Mouse (Mus musculus): ENCODE data around the gene Gmppa.

Gene Gmppa

DNA sequence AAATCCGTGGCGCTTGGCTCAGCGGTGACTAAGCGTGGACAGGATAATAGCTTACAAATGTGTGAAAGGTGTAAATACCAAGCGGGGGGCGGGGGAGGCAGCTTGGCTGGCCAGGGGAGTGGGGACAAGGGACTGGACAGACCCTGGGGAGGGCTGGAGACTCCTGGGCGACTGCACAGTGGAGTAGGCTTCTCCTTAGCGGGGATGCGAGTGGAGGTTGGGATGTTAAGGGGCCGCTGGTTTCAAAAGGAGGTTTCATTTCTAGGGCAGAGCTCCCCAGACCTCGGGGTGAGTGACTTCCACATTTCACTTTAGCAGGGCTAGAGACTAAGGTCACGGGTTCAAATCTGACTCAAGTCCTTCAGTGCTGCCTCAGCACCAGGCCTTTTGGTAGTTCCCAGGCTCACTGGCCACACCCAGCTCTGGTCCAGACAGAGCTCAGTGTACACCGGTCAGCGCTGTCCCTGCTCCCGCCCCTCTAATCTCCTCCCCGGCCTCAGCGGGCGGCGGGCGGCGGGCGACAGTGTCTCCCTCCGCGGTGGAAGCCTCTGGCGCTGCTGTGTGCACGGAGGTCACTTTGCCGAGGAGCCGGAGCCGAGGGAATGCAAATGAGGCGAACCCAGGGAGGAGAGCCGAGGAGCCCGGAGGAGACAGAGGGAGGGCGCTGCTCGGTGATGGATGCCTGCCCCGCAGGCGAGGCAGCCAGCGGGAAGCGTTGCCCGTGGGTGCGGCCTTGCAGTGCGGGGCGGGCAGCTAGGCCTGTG lies 22.5 kb downstream of the Gmppa start:
- TF ChIP-seq GATA4 (IDR thresholded peaks at IDR 0.05; ENCODE audit: insufficient replicate concordance, low read length): no peak

DNA sequence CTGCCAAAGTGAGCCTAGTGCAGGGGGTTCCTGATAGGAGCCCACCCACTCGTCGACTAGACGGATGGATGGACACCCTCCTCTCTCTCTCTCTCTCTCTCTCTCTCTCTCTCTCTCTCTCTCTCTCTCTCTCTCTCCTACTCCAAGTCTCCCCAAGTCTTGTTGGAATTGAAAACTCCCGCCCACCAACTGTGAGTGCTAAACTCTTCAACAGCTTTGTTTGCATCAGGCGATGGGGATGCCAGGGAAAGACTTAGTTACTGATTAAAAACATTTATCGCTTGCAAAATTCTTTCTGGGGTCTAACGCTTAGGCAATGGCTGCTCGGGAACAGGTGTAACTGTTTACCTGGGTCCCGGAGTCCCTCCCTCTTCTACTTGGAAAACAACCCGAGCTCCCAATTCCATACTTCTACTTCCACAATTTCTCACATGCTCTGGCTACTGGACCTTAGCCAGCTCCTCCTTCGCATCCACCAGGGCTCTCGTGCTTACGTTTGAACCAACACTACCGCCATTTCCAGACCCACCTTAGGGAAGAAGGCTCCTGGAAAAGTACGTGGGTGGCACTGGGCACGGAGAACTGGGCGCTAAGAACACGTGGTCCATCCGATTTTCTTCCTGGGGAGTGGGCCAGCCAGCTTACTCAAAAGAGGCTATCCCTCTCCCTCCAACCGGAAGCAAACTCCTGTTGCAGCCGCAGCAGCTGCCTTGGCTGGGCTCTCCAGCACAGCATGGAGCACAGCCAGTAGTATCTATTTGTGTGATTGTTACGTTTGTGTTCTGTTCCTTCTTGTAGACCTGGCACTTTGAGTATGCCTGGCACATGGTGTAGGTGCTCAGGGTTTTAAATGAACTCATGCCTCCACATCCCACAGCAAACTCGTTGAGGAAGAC lies 23.3 kb downstream of the Gmppa start:
- TF ChIP-seq GATA4 (IDR thresholded peaks at IDR 0.05; ENCODE audit: insufficient replicate concordance, low read length): no peak

DNA sequence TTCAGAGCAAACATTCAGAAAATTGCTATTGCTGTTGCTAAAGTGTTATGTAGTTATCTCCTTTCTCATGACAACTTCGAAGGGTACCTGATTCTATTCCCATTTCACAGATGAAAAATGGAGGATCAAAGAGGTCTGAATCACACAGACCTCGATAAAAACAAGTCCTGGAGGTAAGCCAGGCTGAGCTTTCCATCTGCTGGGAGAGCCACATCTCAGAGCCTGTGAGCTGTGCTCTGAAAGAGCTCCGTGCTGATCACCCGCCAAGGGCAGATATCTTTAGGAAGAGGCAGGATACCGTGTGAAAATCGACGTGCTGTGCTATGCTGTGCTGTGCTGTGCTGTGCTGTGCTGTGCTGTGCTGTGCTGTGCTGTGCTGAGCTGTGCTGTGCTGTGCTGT lies 24.6 kb downstream of the Gmppa start:
- TF ChIP-seq GATA4 (IDR thresholded peaks at IDR 0.05; ENCODE audit: insufficient replicate concordance, low read length): no peak

DNA sequence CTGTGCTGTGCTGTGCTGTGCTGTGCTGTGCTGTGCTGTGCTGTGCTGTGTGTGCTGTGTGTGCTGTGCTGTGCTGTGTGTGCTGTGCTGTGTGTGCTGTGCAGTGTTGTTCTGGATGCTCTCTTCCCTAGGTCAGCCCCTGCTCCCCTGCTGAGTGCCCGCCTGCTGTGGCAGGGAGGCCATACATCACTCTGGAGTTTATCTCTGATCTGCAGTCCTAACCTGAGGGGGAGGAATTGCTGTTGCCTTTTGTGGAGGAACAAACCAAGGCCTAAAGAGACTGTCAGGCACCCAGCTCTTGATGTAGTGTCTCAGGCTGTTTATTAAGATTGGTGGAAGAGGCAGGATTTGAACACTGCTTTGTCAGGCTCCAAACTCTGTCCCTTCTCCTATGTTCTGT lies 26.9 kb downstream of the Gmppa start:
- TF ChIP-seq GATA4 (IDR thresholded peaks at IDR 0.05; ENCODE audit: insufficient replicate concordance, low read length): no peak

DNA sequence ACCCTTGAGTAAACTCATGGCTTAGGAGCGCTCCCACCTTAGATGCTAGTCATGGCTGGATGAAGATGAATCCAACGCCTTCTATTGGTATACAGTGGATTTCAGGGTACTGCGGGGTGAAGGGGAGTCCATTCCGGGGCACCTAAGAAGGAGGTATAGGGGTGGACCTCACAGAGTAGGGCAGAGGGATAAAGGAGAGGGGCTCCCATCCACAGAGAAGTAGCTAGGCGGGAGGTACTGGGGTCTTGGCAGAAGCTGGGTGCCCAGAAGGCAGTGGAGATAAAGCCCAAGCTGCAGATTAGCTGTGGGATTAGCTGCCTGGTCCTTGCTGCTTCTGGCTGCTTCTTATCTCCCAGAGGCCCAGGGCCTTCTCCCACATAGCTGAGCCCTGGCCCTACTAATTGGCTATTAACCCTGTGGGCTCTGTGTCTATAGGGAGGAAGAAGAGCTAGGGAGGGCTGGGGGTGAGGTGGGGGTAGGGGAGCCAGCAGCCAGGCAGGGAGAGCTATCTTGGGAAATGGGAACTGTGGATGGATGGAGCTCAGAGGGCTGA lies 28.0 kb downstream of the Gmppa start:
- no peak for TF ChIP-seq GATA4 (IDR thresholded peaks at IDR 0.05; ENCODE audit: insufficient replicate concordance, low read length)

DNA sequence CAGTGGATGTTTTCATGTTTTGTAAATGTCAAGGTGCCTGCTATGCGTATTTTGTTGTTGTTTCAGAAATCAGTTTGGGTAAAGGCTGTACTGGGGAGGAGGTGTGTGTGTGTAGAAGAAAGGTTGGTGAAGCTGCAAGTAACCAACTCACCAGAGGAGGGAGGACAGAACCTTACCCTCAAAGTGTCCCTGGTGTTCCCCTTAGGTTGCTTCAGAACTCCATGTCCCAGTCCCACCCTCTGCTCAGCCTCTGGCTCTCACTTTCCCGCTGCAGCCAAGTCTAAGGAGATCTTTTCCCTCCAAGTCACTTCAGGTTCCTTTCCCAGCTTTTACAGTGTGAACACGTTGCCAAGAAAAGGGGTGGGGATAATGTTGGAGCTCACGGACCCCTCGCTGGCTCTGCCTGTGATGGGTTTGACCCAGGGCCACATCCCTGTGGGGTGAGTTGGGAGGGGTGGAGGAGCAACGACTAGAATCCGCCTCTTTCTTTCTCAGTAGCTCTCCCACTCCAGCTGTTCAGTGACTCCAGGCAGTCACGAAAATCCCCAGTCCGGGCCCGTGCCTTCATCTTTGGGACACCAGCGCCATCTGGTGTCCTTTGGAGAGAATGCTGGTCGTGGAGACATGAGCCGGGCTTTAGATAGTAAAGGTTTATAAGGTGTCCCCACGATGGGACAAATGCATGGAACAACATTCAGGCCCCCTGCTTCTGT lies 31.6 kb downstream of the Gmppa start:
- no peak for TF ChIP-seq GATA4 (IDR thresholded peaks at IDR 0.05; ENCODE audit: insufficient replicate concordance, low read length)

DNA sequence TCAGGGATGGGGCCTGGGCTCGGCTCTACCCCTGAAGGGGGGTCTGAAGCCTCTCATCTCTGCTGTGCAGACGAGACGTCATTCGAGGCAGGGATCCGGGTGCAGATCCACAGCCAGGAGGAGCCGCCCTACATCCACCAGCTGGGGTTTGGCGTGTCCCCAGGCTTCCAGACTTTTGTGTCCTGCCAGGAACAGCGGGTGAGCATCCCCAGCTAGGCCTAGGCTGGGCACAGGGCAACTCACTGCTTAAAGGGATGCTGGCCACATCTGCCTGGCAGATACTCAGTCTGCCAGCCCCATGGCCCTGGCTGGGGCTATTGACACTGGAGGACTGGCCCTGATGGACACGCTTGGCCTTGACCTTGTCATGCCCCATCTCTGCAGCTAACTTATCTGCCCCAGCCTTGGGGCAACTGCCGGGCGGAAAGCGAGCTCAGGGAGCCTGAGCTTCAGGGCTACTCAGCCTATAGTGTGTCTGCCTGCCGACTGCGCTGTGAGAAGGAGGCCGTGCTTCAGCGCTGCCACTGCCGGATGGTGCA lies 33.6 kb downstream of the Gmppa start:
- TF ChIP-seq GATA4 (IDR thresholded peaks at IDR 0.05; ENCODE audit: insufficient replicate concordance, low read length): no peak

DNA sequence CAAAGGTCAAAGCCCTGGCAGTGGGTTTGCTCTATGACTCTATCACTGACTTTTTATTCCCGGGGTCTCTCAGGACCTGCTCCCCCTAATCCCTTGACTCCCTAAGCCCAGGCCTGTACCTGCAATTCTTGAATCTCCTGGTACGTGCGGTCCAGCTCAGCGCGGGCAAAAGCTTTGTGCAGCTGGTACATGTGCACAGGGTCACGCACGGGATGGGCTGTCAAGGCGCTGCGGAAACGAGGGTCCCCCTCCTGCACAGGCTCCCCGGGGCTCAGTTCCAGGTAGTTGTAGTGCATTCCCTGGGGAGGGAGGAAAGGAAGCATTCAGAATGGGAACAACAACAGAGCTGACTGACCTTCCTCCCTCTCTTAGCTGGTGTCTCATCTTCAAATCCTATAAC lies 40.7 kb downstream of the Gmppa start:
- TF ChIP-seq GATA4 (IDR thresholded peaks at IDR 0.05; ENCODE audit: insufficient replicate concordance, low read length): no peak

DNA sequence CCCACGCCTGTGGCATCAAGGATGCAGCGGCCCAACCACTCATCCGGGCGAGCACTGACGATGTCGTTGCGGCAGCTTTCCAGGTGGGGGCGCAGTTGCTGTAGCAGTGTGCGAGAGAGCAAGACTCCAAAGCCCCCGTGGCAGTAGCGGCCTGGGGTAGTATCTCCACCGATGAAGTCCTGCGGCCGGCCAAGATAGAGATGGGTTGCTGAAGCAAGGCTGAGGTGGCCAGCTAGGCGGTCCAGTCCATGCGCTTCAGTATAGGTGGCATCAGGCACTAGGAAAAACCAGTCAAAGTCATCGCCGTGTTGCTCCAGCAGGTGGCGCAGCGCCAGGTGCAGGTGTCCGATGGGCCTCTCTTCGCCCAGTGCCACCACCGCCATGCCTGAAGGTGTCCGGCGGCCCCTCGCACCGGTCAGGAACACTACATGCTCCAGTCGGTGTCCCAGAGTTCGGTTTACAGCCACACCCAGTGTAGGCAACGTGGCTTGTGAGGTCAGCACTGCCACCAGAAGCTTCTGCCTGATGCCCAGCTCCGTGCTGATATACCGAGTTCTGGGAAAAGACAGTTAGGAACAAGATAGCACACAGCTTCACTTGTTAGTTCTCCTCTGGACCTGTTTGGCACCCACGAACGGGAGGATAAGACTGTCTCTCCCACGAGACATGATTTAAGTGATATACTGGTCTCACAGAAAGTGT lies 41.7 kb downstream of the Gmppa start:
- TF ChIP-seq GATA4 (IDR thresholded peaks at IDR 0.05; ENCODE audit: insufficient replicate concordance, low read length): no peak

DNA sequence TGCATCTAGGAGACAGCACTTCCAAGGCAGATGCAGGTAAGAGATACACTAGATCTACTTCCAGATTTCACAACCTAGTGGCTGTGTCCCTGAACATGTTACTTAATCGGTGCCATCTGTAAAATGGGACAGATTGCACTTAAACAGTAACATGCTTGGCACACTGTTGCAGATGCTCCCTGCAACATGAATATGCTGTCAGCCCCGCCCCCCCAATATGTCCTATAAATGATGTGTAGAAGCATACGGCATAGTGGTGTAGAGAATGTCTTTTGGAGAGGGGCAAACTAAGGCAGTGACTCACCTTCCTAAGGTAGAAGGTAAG lies 42.2 kb downstream of the Gmppa start:
- no peak for TF ChIP-seq GATA4 (IDR thresholded peaks at IDR 0.05; ENCODE audit: insufficient replicate concordance, low read length)

DNA sequence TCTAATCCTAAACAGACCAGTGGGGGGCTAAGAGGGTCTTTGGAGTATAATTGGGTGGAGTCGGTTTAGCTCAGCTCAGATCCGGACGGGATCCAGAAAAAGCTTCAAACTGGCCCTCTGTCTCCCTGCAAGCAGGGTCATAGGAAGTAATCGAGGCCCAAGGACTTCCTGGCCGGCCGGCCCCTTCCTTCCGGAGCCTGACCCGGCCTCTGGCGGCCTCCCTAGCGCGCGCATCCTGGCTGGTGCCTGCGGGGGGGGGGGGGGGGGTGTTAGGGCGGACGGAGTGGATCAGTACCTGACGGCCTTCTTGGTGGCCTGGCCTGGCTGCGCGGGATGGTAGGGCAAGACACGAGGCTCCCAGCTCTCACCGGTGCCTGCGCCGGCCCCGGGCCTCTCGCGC lies 42.8 kb downstream of the Gmppa start:
- no peak for TF ChIP-seq GATA4 (IDR thresholded peaks at IDR 0.05; ENCODE audit: insufficient replicate concordance, low read length)

DNA sequence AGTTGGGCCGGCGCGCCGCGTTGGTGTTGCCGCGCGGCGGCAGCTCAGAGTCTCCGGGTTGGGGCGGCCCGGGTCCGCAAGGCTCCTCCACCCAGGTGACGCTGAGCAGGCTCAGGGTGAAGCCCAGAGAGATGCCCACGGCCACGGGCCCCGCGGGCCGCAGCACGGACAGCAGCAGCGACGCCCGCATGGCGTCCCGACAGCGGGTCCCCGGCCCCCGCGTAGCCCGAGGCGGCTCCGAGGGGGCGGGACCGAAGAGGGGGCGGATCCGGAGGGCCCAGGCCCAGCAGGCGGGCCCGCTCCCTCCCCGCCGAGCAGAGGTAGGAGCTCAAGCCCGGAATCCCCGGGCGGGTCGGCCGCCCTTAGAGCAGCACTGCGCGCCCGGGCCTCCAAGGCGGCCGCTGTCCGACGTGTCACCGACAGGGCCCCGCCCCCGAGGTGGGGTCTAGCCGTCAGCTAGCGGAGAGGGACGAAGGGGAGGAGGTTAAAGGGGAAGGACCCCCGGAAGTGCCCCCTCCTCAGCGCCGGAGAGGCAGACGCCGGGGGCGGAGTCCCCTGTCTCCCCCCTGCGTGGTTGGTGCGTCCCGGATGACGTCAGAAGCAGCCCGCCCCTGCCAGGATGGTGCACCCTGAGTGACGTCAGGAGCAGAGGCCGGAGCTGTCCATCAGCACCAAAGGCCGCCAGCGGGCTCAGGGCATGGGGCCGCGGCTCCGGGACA lies 43.3 kb downstream of the Gmppa start, which contains the start of the genes Chpf and Tmem198:
Gene Chpf (minus strand): TSS at position 392 of the 719 bp plus-strand sequence.
Gene Tmem198 (plus strand): TSS at position 617 of the 719 bp plus-strand sequence.
- TF ChIP-seq GATA4 (IDR thresholded peaks at IDR 0.05; ENCODE audit: insufficient replicate concordance, low read length): no peak

DNA sequence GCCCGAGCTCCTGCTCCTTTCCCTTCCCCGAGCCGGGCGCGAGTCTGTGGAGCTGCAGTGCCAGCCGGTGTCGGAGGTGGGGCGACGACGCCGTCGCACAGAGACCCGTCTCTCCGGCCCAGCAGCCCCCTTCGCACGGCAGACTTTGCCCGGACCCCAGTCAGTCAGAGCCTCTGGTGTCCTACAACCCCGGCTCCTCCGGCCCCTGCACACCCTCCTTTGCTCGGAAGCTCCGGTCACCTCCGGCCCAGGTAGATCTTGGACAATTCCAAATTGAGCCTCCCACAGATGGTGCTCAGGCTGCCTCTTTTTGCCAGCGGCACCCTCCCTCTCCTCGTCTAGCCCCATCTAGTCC lies 43.9 kb downstream of the Gmppa start:
- no peak for TF ChIP-seq GATA4 (IDR thresholded peaks at IDR 0.05; ENCODE audit: insufficient replicate concordance, low read length)

DNA sequence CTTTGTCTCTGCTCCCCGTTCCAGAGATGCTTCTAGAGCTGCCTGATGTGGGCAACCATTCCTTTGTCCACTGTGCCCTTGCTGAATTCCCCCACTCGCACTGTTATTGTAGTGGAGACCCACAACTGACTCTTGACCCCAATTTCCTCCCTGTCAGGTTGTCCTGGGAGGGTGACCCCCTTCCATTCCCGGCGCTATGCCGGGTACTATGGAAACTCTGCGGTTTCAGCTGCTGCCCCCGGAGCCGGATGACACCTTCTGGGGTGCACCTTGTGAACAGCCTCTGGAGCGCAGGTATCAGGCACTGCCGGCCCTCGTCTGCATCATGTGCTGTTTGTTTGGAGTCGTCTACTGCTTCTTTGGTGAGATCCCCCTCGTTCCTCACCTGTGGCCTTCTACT lies 44.3 kb downstream of the Gmppa start:
- TF ChIP-seq GATA4 (IDR thresholded peaks at IDR 0.05; ENCODE audit: insufficient replicate concordance, low read length): no peak
